Mouse (Mus musculus): ENCODE measurements around the gene Sphk1. TPM values are rescaled to one million over a fixed set of nuclear protein-coding genes. Genes with fewer than 3 reads are reported as not detected.
A peak's percentile ranks its signal among the peaks of the same experiment; 100 is the strongest.
"Not testable (repeated sequence)": the region's sequence is repeated elsewhere in the genome, so short reads cannot be mapped to it uniquely, and the experiment has no call there.

The Sphk1 gene
- polyA plus RNA-seq (2012; rRNA removed) = 18.2 and 21.8 TPM in 2 replicates

DNA sequence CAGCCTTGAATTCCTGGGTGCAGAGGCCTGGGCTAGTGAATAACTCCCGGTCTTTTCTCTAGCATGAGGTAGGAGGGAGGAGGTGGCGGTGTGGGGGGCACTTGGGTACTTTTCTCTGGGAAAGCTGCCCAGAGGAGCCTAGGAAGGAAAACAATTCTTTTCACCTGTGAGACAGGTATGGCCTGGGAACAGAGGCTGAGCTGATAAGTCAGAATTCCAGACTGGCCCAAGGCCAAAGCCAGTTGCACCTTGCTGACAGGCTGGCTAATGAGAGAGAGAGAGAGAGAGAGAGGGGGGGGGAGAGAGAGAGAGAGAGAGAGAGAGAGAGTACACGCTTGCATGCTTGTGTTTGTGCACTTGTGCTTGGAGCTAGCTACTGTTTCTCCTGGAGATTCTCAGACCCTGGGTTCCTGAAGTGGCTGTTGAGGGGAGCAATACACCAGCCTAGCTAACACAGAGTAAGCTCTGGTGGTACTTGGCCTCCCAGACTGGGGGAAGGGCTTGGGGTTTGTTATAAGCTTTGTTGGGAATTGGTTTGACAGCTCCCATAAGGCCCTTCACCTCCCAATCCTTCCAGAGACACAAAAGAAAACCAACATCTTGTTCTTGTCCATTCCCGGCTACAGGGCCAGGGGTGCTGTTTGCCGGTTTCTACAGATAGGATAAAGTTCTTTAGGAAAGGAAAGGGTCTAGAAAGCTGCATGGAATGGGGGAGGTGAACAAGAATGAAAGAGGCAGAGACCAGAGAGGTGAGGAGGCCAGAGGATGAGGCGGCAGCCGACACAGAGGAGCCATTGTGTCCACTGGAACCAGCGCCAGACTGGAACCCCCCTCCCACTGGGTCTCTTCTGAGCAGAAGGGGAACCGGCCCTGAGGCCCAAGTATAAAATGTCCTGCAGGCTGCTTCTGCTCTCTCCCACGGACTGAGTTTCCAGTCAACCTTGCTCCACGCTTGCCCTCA lies at the start of gene Sphk1:
Gene Sphk1 (plus strand): TSS at position 739 of the 961 bp plus-strand sequence.
- DNase-seq (ENCODE audit: low spot score) = no peak

DNA sequence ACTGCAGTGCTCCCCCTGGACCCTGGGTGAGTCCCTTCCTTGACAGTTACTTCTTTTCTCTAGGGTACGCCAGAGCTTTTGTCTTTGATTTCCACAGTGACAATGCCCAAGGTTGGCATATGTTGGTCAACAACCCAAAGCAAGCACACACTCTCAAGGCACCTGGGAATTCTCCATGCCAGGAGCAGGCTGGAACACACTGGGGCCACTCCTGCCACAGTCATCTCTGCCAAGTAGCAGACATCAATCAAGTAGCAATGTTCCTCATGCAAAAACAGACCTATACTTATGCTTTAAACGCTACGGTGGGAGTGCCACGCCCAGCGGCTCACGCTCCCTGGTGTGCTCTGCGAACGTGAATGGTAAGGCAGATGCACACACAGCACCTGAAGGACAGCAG lies 49.8 kb upstream of the Sphk1 start:
- no peak for DNase-seq (ENCODE audit: low spot score)

- no peak for DNase-seq (ENCODE audit: low spot score)
Observed at GRCm38 (mm10) chr11:116481776-116482175, 48.9 kb upstream of the Sphk1 start.

DNA sequence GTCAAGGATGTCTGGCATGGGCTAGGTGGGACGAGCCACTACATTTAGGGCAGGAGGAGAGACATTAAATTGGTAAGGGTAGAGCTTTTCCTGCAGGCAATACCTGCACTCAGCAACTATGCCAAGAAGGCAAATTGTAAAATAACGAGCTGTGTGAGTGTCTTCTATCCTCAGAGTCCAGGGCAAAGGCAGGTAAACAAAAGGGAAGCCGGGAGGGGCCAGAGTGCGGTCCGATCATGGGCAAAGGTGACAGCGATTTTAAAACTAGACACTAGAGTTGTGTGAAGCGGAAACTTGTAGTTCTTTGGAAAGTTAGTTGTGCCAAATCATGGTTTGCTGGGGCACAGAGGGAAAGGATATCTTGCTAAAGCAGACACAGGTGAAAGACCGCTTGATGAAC lies 46.5 kb upstream of the Sphk1 start:
- no peak for DNase-seq (ENCODE audit: low spot score)

DNA sequence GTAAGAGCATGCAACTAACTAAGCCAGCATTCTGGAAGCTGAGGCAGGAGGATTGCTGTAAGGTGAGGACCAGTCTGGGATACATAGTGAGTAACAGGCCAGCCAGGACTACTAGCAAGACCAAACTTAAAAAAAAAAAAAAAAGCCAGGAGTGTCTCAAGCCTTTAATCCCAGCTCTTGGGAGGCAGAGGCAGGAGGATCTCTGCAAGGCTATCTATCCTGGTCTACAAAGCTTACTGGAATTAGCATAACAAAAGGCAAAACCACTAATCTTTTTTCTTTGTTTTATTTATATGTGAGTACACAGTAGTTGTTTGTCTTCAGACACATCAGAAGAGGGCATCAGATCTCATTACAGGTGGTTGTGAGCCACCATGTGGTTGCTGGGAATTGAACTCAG lies 42.5 kb upstream of the Sphk1 start:
- no peak for DNase-seq (ENCODE audit: low spot score)

- no peak for DNase-seq (ENCODE audit: low spot score)
Observed at GRCm38 (mm10) chr11:116488693-116489375, 41.9 kb upstream of the Sphk1 start.

DNA sequence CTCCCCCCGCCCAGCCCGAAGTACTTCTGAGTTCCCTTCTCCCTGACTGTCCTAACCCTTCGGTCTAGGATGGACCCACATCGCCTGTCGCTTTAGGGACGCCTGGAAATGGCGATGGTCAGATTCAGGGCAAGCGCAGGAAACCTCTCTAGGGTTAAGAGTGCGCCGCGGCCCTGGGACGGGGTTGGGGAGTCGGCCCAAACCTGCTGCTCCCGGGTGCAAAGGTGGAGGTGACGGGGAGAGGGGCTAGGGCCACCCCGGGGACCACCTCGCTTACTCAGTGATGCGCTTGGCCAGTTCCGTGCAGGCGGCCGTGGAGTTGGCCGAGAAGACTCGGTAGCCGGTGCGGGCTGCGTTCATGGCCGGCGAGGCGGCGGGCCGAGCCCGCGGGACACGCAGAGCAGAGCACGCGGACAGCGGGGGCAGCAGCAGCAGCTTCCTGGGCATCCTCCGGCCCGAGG lies 40.9 kb upstream of the Sphk1 start:
- no peak for DNase-seq (ENCODE audit: low spot score)

DNA sequence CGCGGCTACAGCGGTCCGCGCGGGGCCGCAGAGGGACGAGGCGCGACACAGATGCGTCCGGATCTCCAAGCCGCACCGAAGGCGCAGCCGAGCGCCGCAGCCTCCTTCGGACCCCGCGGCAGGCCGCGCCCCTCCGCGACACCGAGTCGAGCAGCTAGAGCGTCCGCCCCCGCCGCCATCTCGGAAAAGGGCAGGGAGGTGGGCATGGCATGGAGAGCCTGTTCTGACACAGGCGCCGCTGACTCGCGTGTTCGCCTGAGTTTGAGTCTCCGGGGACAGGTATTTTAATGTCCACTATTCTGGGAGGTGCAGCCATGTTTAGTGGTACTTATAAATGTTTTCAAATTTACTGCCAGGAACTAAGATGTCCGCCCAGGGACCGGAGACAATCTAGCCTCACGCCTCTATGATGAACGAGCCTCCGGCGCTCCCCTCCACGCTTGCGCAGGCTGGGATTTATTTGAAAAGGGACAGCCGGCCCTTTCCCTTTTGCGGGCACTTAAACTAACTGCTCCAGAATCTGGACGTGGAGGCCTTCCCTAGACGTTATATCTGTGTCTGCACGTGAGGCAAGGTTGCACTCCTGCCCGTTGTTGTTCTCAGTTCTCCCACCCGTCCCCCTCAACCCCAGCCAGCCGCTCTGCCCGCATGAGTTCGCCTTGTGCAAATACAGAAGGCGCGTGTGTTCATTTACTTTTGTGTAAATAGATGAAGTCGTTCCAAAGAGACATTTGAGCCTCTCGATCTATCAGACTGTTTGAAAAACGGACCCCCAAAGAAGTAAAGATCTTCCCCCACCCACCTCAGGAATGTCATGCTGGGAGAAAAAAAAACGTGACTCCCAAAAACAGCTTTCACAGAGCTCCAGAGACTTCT lies 40.3 kb upstream of the Sphk1 start:
- peak; percentile 87 for DNase-seq (ENCODE audit: low spot score)

GRCm38 (mm10) chr11:116491338-116491737 lies 39.4 kb upstream of the Sphk1 start:
- DNase-seq (ENCODE audit: low spot score) = no peak

- not testable (repeated sequence) for DNase-seq (ENCODE audit: low spot score)
Observed at GRCm38 (mm10) chr11:116492507-116492906, 38.2 kb upstream of the Sphk1 start.

DNA sequence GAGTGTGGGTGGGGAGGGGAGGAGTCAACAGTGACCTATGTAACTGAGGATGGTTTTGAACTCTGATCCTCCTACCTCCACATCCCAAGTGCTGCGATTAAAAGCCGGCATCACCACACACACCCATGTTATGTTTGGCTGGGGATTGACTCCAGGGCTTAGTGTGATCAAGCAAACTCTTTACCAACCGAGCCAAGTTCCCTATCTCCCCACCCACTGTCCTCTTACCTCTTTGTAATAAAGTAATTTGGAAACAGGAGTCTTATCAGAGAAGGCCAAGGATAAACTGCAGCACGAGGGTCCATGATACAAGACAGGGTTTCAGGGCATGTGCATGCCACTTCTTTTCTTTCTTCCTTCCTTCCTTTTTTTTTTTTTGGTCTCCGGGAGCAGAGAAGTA lies 37.5 kb upstream of the Sphk1 start:
- DNase-seq (ENCODE audit: low spot score) = no peak

DNA sequence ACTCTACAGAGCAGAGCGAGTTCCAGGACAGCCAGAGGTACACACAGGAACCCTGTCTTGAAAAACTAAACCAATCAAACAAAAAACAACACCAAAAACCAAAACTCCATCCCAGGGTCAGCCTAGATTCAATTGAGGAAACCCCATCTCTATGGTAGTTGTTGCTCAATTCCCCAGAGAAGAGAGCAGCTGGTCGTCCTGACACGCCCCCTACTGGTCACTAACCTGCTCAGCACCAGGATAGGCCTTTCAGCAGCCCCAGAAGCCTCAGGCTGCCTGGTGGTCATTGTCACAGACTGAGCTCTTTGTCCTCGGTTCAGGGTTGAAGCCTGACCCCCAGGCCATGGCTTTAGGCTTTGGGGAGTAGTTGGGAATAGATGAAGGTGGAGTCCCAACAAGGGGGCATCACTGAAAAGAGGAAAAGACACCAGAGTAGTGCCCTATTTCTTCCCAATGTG lies 36.9 kb upstream of the Sphk1 start, which contains the start of gene Prpsap1:
Gene Prpsap1 (minus strand): TSS at position 408 of the 458 bp plus-strand sequence.
- no peak for DNase-seq (ENCODE audit: low spot score)

- no peak for DNase-seq (ENCODE audit: low spot score)
Observed at GRCm38 (mm10) chr11:116494474-116495174, 36.1 kb upstream of the Sphk1 start.

DNA sequence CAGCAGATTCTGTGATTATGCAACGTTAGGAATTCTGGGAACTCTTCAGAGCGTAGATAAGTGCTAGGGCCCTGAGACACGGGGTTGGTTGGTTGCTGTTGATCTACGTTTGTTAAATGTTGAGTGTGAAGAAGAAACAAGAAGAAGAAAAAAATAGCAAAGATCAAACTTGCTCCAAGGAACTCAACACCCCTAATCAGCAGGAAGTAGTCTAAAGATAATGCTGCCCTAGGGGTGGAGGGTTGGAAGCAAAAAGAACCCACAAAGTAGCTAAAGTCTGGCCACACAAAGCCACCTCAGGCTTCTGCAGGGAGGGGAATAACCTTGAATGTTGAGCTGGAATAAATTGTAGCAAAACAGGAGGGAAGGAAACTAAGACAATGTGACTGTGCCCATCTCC lies 33.4 kb upstream of the Sphk1 start:
- DNase-seq (ENCODE audit: low spot score) = no peak

- no peak for DNase-seq (ENCODE audit: low spot score)
Observed at GRCm38 (mm10) chr11:116498596-116498995, 32.1 kb upstream of the Sphk1 start.

DNA sequence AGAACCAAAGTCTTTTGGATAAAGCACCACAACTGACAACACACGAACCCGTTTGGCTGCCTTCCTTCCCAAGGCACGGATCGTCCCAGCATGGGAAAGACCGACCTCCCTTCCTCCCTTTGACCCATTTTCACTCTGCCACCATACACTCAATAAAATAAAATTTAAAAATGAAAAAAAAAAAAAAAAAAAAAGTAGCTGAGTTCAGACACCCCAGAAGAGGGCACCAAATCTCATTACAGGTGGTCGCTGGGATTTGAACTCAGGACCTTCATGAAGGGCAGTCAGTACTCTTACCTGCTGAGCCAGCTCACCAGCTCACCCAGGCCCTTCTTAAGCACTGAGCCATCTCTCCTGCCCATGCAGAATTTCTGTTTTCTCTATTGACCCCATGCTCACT lies 31.7 kb upstream of the Sphk1 start:
- DNase-seq (ENCODE audit: low spot score) = no peak

- DNase-seq (ENCODE audit: low spot score) = no peak
Observed at GRCm38 (mm10) chr11:116501005-116501746, 29.5 kb upstream of the Sphk1 start.

DNA sequence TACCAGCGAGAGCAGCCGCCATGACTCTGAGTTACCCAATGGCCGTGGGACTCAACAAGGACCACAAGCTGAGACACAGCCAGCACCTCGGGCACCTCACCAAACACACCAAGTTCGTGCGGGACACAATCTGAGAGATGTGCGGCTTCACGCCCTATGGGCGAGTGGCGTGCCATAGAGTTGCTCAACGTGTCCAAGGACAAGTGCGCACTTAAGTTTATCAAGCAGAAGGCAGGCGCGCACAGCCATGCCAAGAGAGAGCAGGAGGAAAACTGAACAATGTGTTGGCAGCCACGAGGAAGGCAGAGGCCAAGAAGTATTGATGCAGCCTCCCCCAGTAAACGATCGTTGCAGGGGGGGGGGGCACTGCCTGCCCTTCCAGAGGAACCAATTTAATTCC lies 26.2 kb upstream of the Sphk1 start:
- no peak for DNase-seq (ENCODE audit: low spot score)

GRCm38 (mm10) chr11:116505573-116505972 lies 25.2 kb upstream of the Sphk1 start:
- DNase-seq (ENCODE audit: low spot score) = no peak

- no peak for DNase-seq (ENCODE audit: low spot score)
Observed at GRCm38 (mm10) chr11:116506151-116506875, 24.4 kb upstream of the Sphk1 start.
